Mouse (Mus musculus): ENCODE results near the gene Tnfaip8l3. TPM values are rescaled to one million over a fixed set of nuclear protein-coding genes. Genes with fewer than 3 reads are reported as not detected.
A peak's percentile ranks its signal among the peaks of the same experiment; 100 is the strongest.

The Tnfaip8l3 gene
- total RNA-seq, 4 experiments from 2014 or later = 0.13 to 0.28 (median 0.21) TPM

DNA sequence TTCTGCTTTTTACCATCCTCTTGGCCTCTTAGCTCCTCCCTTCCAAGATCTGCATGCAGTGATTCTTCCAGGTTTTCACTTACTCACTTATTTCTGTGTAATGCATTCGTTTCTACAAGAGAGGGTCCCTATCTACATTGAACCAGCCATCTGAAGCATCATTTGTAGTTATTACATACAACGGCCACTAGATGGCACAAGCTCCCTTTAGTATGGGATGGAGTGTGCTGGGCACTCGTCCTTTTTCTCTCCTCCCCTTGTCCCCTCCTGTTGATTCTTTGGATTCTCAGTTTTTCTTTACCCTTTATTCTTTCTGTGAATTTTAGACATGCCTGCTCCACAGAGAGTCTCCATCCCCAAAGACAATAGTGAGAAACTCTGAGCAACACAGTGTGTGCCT lies 77.3 kb downstream of the Tnfaip8l3 start:
- DNase-seq (ENCODE audit: low spot score) = peak; percentile 17

DNA sequence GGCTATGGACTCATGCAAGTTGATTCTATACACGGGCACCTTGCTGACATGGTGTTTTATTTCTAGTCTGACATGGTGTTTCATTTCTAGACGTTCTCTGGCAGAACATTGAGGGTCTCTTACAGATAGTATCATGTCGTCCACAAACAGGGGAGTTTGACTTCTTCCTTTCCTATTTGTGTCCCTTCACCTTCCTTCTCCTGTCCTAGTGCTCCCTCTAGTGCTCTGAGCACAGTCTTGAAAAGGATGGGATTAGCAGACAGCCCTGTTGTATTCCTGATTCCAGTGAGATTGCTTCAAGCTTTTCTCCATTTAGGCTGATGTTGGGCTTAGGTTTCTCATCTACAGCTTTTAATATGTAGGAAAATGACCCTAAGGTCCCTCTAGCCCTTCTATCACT lies 81.2 kb downstream of the Tnfaip8l3 start:
- DNase-seq (ENCODE audit: low spot score) = no peak

GRCm38 (mm10) chr9:53984868-53985267 lies 83.3 kb downstream of the Tnfaip8l3 start:
- no peak for DNase-seq (ENCODE audit: low spot score)

- DNase-seq (ENCODE audit: low spot score) = no peak
Observed at GRCm38 (mm10) chr9:53975122-53975518, 93.1 kb downstream of the Tnfaip8l3 start, which contains the start of gene Elmod1. Gene Elmod1 (minus strand): TSS chr9:53975301.

GRCm38 (mm10) chr9:53974328-53975121 lies 93.7 kb downstream of the Tnfaip8l3 start:
- no peak for DNase-seq (ENCODE audit: low spot score)

DNA sequence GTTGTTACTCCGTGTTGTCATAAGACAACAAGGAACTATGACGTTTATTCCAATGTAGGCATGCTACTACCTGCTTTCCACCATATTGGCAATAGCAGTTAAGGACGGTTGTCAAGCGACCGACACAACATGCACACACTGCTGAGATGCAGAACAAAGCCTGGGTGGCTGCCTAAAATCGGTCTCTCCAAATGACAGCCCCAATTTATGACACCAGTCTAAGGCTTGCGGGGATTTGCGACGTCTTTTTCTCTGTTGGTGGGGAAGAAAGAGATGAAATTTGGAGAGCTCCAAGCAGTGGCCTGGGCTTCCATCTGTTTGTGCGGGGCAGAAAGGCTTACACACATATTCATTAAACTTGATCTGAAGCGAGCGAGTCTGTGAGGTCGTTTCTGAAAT lies 94.3 kb downstream of the Tnfaip8l3 start:
- DNase-seq (ENCODE audit: low spot score) = no peak

Other genes starting within 250 kb of the Tnfaip8l3 start
- gene Sln, start 218.2 kb downstream of the Tnfaip8l3 start, total RNA-seq (2022) = 100 to 1,000 TPM in 2 of 4 experiments, 10 to 100 TPM in 2; 73.3 to 116 (median 93.1) TPM
- under 1 TPM in 3 of 4 experiments, not detected in 1; 0.16 to 0.22 (median 0.19) TPM for gene Elmod1, start 93.1 kb downstream of the Tnfaip8l3 start, total RNA-seq (2022)
- not detected for gene Cyp19a1, start 199.7 kb upstream of the Tnfaip8l3 start, total RNA-seq (2022)
- gene Gldn, start 218.1 kb upstream of the Tnfaip8l3 start, total RNA-seq (2022) = under 1 TPM in 2 of 4 experiments, not detected in 2; 0.06 to 0.11 TPM